Mouse (Mus musculus) gastrocnemius, postnatal 25 days (tissue): ENCODE measurements at regions not wholly inside any gene's neighbourhood (a gene's known extent, or its start where the extent isn't known, plus 50 kb on each side); places are given as distances from the start of the nearest gene placed in this dataset.

Experiments
- DNase-seq: peaks from one replicate; pipeline ENCODE4 v3.0.0; 2022

DNA sequence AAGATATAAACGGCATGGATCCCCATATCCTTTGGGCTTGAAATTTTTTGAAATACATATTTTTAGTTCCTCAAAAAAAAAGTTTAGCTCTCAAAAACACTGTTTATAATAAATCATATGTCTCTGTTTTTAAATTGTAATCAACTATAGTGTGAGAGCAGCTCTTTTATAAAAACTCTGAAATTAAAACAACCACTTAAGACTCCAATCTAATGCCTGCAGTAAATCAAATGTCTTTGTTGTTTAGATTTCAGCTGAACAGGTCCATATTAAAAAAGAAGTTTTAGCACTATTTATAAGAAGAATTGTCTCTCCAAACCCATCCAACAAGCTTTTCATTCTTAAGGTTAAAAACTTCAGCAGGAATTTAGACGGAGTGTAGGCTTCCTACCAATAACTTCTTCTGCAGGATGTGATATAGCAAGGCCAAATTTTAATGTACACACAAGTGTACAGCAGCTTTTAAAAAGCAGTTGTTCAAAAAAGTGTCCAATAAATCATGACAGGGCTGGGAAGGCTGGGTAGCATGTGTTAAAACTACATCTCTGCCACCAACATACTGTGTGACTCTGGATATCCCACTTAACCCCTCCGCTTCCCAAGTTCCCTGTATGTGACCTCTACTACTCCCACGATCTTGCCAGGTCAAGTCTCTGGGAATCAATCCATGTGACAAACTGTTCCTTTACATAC is 160.6 kb upstream of the Paip1 start:
- DNase-seq: no peak

DNA sequence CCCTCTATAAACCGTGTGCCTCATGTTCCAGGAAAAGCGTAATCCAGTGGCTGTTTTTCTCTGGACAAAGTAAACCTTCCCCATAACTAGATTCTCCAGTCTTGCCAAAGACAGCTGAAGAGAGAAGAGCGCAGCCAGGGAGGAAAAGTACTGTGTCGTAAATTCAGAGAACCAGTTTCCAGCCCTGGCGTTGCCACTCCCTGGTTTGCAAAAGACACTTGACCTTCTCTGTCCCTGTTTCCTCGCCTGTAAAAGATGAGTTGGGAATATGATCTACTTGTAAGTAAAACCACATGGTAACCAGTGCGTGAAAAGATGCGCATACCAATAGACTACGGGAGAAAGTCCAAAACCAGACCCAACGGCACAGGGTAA is 160.1 kb upstream of the Paip1 start:
- no peak for DNase-seq

DNA sequence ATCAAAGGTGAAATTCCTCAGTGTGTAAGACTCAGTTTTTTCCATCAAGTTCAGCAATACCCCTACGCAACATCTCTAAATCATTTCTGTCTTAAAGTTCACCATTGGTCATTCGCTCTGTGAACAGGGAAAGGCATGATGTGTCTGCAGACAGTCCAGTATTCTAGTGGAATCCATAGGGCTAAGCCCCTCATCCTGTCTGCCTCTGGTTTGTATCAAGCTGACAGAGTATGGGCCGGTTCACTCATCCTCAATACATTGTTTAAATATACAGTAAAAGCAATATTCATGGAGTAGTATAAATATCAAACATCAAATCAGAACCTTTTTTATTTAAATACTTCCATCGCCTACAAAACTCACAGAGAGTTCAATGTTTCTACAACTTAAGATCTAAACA is 152.9 kb upstream of the Paip1 start:
- DNase-seq: no peak

DNA sequence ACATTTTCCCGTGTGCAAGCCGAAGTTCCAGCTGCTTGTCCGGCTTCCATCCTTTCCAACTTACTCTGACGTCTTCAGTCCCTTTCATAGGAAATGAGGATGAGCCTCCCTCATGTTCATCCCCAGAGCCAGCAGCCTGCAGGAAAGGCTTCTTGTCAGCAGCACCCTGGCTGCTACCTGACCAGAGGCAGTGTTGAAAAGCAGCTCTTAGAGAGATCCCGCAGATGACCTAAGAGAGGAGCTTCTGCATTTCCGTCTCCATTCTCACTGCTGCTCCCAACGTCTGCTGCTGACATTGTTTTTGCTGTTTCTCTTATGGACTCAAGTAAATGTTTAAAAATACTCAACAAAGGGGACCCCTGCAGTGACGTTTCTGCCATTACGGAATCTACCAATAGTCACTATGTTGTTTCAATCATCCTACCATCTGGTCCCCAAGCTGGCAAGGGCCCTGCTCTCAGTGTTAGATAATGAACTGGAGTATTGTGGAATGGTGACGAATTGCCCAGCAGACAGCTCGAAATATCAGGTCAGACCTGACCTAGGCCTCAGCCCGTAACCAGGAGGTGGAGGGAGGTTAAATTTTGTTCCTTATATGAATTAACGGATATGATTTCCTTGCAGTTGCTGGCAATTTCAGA is 151.0 kb upstream of the Paip1 start:
- no peak for DNase-seq

DNA sequence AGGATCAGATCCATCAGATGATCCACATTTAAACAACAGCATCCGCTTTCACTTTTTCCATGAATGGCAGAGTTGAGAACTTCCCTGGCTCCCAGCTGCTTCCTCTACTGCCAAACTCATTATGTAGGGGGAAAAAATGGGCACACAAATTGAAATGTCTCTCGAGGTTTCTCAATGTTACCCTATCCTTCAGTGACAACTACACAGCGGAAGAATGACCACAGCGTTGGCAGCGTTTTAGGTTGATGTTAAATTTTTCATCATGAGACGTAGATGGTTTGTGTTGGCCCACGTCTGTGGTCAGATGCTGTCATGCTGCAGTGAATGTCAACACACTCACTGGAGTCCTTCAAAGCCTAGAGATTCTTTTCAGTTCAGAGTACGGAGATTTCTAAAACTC is 149.0 kb upstream of the Paip1 start:
- DNase-seq: no peak

DNA sequence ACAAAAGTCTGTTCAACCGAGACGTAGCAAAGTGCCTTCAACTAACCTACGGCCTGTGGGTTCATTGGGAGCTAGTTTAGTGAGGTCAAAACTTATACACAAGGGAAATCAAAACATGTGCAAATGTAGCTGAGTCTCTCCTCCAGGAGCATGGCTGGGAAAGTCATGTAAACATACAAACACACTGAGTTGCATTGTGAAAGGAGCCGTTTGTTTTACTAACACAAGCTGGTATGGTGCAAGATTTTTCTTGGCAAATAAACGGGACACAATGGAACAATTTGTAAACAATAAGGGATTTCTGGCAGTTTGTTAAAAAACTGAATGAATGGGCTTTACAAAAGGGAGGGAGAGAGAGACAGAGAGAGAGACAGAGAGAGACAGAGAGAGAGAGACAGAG is 147.8 kb upstream of the Paip1 start:
- DNase-seq: no peak

DNA sequence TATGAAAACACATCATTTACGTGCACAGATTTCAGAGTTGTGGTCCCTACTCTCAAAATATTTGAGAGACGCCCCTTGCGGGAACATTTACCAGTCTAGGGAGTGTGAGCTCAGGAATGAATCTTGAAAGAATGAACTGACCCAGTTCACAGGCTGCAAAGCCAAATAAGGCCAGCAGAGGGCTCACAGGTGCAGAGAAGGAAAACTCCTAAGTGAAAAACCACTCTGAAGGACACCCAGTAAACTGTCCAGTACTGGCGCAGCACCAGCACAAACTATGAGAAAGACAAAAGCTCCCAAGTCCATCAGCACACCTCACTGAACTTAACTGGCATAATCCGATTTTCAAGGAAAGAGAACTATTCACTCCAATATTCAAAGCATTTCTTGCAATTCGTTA is 145.0 kb upstream of the Paip1 start:
- peak; percentile 22 for DNase-seq

DNA sequence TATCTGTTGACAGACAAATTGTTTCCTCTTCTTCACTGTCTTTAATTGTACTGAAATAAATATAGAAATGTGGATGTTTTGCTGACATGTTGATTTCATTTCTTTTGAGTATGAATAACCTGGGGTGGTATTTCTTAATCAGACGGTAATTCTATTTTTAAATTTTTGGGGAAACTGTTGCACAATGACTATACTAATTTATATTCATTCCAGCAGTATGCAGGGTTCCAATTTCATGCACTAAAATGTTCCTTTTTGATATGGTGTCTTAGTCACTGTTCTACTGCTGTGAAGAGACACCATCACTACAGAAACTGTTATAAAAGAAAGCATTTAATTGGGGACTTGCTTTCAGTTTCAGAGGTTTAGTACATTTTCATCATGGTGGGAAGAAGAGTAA is 119.2 kb upstream of the Paip1 start:
- no peak for DNase-seq

DNA sequence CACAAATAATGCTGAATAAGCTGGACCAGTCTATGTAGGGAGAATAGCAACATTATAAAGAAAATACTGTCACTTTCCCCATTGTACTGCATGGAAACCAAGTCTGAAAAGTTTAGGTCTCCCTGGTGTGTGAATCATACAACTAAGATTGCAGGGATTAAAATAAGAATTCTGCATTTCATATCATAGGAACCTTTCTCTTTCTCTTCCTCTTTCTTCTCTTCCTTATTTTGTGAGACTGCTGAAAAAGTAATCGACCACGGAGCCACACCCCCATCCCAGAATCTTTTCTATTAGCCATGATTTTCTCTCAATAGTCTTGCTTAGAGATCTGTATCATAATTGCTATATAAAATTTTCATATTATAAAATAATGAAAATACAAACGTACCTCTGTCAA is 118.4 kb upstream of the Paip1 start:
- DNase-seq: no peak

DNA sequence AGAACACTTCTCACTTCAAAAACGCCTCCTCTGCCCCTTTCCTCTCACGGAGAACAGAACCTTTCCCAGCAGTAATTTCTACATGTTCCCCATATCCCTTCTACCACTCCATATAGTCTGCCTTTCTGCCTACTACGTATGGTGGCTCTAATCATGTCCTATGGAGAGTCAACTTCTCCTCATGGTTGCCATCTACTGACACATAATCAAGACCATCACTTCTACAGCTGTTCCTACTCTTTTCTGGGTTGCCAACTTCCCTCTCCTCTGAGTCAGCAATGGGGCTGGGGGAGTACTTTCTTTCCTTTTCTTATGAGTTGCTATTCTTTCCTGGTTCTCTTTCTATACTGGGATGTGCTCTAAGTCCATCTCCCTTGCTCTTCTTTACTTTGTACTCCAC is 114.0 kb upstream of the Paip1 start:
- no peak for DNase-seq

DNA sequence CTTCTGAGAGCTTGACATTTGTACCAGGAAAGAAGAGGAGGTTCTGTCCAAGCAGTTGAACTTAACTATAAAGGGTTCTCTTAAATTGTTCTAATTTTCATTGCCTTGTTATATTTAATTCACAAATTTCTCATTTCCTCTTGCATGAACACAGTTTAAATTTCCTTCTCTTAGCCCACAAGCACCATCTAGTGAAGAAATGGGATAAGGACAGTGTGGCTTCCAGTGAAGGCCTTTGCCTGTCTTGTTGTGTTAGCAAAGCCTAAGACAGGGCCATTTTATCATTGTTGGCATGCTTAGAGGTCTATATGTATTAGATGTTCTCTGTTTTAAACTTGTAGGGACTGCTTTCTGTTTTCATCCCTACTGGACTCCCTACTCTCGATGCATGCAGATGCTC is 110.0 kb upstream of the Paip1 start:
- DNase-seq: no peak

DNA sequence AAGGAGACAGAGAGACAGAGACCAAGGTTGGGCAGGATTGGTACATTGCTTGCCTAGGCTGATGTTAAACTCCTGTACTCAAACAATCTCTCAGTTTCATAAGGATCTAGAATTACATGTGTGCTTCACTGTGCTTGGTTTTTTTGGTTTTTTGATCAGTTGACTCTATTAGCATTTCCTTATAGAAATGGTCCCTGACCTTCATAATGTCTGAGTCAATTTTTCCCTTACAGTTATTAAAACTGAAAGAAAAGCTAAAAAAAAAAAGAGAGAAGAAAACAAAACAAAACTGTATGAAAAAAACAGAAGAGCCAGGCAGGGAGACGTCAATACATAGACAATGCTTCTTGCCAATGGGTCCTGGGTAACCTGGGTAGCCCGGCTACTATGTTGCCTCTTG is 102.9 kb upstream of the Paip1 start:
- no peak for DNase-seq

DNA sequence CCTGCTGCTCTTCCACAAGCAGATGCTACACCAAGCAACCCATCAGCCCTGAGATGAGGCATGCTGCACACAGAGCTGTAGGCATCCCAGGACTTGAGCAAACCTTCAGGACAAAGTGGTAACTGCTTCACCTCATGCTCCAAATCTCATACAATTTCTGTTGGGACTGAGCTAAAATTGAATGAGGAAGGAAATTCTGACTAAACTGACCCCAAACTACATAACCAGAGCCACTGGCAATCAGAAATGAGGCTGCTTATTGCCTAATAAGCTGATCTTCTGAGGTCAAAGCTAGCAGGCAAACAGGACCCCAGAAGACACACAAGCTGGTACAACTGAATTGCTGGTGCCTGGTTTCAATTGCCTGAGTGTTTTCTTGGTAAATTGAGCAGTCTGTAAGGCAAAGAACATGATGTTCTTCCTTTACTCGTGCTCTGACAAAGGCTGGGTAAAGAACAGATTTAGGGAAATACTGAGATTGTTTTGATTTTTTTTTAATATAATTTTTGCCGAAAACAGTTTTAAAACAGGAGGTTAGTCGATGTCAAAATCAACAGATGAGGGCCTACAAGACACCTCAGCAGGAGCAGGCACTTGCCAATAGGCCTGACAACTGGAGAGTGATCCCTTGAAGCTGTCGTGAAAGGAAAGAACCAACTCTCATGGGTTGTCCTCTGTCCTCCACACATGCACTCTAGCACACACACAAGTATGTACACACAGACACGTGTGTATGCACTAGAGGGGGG is 101.3 kb upstream of the Paip1 start:
- DNase-seq: no peak

DNA sequence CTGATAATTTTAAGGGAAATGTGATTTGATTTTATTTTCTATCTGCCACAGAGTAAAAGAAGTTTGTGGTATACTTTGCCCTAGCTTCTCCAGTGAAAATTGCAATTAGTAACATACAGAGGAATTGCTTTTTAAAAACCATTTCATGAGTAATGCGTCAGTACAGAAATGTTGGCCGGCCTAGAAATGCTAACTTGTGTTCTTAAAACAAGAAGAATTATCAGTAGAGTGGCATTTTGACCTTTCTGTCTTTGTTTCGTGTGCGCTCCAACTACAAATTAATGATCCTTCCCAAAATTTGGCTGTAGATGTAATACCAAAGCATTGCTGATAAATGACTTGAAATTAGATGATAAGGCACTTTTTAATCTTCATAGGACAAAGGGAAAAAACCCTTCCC is 99.7 kb upstream of the Paip1 start:
- DNase-seq: no peak

DNA sequence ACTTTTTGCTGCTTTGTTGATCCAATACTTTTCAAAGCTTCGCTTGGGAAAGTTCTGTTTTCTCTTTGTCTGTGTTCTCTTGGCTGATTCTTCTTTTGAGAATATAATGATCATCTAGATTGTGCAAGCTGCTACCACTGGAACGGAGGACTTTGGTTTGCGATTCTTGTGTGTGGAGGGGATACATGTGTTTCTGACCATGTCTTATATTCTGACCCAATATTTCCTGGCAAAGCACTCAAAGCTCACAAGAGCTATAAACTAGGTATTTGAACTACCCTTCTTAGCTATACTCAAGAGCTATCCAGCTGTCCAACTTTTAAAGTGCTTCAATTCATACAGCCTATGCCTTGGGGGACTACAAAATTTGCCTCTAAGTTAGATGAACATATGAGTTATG is 96.6 kb upstream of the Paip1 start:
- no peak for DNase-seq

DNA sequence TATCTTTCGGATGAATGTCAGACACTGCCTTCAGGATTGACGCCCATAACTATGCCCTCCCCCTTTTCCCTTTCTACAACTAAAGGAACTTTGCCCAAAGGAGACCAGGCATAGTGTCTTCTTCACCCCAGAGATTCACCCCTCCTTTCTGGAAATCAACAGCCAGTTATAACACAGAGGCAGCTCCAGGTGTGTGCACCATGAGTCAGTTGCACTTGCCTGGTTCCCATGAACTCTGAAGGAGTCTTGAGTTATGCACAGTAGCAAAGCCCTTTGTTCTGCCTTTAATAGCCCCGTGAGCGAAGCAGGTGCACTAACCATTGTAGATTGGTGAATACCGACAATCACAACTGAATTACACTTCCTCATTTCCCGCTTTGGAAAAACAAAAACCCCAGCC is 94.5 kb upstream of the Paip1 start:
- DNase-seq: no peak

DNA sequence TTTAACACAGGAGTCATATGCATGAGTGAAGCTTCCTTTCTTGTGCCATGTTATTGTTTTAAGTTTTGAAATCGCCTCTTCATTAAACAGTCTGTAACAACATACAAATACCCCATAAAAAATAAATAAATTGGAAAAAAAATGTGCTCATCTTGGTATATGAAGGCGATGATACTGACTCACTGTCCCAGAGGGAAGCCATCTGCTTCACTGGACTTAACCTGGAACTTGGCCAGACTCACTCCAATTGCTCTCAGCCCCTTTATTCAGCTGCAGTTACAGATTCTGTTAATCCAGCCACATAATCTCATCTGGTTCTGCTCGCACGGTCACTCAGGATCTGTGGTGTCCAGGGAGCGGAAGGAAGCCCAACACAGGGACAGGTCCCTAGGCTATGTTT is 90.5 kb upstream of the Paip1 start:
- no peak for DNase-seq

DNA sequence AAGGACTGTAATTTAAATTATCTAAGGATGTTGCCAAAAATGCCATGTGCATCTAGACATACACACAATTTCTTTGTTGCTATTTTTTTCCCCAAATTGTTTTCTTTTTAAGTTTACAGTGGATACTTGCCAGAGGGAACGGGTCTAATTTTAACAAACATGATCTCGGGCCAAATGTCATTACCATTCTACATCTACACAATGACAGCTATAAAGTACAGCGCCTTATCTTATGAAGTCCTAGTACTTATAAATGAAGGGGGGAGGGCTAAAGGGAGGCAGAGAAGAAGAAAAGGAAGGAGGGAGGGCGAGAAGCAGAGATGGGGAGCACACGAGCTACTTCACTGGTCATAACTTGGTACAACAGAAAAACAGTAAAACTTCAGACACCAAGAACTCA is 89.4 kb upstream of the Paip1 start:
- DNase-seq: no peak

DNA sequence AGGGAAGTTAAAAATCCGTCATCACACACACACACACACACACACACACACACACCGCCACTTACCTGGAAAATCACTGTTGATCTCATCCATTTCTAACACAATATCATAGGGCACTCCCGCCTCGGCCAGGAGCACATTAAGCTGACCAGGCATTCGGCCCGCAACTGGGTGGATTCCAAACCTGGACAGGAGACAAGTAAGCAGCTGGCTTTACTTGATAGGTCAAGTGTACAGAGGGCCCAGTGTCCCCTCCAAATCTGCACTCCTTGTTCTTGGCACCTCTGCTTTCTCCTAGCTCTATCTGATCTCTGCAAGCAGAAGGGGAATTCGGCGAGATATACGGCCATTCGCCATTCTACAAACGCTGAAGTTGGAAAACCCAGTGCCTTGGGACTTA is 88.6 kb upstream of the Paip1 start:
- DNase-seq: peak; percentile 81

DNA sequence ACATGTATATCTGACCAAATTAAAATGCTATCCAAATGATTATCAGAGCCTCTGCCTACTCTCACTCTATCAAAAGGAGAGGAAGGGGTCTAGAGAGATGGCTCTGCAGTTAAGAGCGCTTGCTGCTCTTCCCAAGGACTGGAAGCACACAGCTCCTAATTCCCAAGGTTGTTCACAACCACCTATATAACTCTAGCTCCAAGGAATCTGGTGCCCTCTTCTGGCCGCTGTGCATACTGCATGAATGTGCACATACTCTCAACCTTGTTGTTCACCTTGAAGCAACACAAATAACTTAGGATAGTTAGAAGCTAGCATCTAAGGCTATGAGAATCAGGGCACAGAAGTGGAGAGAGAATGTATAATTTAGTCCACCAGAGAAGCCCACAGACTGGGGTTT is 86.6 kb upstream of the Paip1 start:
- DNase-seq: no peak

DNA sequence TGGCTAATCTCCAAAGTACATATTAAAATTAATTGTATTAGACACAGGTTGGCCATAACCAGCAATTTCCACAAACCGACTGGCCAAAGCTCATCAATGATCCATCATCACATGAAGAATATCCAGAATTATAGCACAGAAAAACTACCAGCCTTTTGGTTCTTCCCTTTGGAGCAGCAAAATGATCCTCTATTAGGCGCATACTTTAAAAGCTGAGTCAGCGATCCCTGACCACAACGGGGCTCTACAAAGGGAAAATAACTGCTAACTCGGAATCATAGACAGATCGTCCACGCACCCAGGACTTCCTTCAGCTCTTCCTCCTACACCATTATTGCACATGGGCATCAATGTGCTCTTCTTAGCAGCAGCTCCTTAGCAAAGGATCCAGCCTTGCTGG is 85.6 kb upstream of the Paip1 start:
- DNase-seq: no peak

DNA sequence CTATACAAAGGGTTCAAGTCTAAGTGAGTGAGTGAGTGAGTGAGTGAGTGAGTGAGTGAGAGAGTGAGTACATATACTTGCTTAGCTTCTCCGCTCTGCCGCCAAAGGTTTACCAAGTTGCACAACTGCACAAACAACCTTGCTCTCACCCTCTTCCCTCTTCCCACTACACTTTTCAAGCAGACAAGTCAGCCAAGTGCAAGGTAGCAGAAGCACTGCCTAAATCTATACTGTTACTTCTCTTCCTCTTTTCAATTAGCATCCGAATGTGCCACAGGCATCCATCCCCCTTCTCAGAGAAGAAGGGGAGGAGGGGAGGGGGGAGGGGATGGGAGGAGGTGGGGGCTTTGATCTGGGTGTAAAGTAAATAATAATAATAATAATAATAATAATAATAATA is 80.4 kb upstream of the Paip1 start:
- no peak for DNase-seq

DNA sequence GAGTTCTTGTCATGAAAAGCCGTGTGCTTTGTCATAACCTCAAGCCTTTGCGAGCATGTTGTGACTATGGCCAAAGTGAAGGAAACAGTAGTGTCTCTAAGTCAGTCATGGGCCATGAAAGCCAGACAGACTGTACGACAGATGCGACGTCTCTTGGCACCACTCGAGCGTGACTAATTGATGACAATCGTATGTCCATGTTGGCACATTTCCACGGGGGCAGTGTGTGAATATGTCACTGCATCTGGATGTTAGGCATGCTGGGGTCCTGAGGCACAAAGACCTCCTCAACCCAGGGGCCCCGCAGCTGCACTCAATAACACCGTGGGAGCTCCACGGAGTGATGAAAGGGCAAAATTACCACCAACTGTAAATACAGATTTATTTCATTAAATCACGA is 77.1 kb upstream of the Paip1 start:
- no peak for DNase-seq

DNA sequence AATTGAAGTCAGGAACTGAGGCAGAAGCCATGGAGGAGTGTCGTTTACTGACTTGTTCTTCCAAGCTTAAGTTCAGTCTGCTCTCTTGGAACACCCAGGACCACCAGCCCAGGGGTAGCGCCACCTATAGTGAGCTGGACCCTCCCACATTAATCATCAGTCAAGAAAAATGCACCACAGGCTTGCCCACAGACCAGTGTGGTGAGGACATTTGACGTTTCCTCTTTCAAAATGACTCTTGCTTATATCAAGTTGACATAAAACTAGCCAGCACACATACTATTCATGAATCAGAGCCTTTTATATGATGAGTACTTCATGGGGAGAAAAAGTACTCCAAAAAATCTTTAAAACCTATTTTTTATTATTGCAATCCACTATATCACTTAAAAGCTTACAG is 69.7 kb upstream of the Paip1 start:
- no peak for DNase-seq
